Mouse (Mus musculus): ENCODE results near the gene Atp2a3. TPM values are rescaled to one million over a fixed set of nuclear protein-coding genes. Genes with fewer than 3 reads are reported as not detected.

Atp2a3 gene
- polyA plus RNA-seq, 3 experiments from 2014 or later: 61.5 to 121 (median 72.5) TPM

DNA sequence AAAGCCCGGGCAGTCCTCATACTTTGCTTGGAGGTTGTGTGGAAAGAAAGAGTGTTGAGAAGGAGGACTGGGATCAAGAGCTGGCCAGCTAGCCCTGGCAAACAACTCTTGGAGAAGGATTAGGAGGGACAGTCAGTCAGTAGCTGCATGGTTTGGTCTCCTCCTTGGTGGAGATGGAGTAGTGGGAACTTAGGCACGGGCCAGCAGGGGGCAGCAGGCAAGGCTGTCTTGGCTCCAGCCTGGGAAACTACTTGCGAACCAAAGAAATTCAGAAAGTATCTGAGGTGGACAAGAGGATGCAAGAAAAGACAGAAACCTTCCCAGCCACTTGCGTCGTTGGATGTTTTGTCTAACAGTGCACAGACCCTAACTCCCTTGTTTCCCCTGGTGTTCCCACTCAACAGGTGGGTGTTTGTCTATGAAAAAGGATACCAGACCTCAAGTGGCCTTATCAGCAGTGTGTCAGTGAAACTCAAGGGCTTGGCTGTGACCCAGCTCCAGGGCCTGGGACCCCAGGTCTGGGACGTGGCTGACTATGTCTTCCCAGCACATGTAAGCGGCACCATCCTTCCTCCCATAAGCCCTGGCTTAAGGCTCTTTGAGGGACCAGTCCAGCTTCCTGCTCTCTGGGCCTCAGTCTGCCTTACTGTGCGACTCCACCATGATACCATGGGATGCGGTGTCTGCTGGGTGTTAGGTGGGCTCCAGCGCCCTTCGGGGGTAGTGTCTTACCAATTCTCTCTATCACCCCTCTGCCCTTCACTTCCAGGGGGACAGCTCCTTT is 46.9 kb downstream of the Atp2a3 start:
- ATAC-seq: no peak

DNA sequence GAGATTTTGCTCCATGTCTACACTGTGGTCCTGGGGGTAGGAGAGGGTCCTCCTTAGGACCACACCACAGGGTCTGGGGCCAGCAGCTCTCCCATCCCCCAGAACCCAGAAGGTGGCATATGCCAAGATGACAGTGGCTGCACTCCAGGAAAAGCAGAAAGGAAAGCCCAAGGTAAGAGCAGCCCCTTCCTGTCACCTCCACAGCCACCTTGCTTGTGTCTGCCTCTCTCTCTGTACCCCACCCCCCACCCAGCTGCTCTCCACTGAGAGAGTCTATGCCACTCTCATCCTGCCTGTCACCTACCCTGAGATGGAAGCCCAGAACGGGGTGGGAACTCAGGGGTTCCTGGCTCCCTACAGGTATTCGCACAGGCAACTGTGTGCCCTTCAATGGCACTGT is 47.9 kb downstream of the Atp2a3 start:
- no peak for ATAC-seq

DNA sequence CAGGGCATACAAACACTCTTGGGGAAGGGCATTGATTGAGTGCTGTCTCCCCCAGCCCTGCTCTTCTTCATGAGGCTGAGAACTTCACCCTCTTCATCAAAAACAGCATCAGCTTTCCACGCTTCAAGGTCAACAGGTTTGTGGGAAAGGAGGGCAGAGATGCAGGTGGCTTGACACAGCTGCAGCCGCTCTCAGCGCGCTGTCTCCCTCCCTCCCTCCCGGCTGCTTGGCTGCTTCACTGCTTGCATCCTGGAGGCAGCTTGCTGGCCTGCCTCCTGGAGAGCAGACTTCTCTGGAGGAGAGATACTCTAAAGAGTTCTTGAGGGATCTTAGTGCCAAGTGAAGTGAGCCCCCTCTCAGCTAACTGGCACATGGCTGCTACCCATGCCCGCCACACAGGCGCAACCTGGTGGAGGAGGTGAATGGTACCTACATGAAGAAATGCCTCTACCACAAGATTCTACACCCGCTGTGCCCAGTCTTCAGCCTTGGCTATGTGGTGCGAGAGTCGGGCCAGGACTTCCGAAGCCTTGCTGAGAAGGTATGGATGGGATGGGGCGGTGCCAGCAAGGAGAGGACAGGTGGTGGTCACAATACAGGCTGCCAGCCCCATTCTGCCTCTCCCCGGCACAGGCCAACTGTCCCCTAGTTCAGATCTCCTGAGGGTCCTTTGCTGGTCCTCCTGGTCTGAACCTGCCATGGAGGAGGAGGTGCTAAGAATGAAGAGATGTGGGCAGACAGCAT is 48.7 kb downstream of the Atp2a3 start:
- ATAC-seq: no peak

DNA sequence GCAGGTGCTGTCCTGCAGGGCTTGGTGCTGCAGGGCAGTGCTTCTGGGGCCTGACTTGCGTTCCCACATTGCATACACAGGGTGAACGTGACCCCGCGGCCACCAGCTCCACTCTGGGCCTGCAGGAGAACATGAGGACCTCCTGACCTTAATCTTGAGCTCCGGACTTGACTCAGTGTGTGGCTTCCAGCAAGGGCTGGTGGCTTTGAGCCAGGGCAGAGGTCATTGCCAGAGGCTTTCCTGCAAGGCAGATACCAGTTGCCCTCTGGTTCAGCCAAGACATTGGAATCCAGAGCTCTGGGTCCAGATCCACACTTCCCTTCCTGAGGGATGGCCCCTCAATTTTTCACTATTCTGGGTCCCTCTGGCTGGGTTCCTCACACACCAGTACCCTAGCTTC is 53.0 kb downstream of the Atp2a3 start:
- no peak for ATAC-seq

GRCm38 (mm10) chr11:73014831-73015344 is 53.9 kb downstream of the Atp2a3 start:
- ATAC-seq: no peak

DNA sequence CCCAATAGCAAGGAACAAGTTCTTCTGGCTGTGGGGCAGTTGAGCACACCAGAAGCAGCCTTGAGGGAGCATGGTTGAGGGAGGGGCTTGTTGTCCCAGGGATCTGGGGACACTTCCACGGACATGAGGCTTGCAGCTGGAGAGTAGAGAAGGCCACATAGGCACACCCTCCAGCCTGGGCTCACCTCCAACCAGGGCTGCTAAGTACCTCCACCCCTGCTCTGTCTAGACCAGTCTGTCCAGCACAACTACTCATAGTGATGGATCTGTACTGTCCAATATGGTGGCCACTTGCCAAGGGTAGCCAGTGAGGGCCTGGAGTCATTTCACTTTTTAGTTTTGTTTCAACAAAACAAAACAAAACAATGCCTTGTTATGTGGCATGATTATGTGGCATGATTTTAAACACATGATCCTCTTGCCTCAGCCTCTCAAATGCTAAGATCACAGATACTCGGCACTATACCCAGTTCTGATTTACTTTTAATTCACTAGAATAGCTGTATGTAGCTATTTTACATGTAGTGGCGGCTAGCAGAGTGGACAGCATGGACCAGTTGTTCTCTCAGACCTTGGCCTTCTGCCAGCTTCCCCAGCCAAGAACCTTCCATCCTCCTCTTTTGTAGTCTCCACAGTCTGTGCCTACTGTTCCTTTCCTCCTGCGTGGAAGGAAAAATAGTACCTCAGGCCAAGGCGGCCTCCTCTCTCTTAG is 54.6 kb downstream of the Atp2a3 start:
- ATAC-seq: no peak

DNA sequence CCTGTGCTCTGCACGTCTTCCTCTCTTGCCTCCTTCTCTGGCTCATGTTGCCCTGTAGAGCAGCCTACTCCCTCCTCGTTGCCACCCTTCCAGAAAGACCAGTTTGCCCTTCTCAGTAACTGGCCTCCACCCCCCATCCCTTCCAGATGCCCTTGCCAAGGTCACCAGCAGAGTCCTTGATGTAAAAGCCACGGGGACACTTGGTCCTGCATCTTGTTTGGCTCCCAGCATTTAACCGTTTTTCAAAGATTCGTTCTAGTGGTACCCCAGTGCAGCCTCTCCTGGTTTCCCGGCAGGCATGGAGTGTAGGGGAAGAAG is 55.1 kb downstream of the Atp2a3 start:
- no peak for ATAC-seq

DNA sequence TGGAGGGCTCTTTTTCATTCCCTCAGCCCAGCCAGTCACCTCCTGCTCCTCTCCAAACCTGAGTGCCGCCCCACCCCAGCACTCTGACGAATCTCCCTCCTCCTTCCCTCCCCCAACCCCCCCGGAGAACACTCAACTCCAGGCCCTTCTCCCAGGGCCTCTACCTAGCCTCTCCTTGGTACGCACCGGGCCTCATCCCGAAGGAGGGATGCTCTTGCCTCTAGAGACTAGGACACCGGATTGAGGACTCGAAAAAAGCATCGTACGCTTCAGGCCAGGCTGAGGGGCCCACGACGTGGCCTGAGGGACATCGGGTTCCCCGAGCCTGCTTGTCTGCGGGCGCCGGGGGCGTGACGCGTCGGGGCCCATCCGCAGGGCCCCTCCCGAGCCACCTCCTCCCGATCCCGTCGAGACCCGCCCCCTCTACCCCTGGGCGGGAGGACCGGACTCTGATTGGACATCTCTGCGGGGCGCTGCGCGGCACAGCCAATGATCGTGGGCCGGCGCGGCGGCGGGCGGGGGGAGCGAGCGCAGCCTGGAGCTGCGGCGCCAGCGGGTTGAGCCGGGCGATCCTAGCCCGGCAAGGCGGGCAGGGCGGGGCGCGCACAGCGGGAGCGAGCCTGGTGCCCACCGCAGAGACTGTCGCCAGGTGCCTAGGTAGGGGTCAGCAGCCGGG is 57.6 kb downstream of the Atp2a3 start, which contains the start of gene Camkk1:
TSS of gene Camkk1 (plus strand) at position 538 of the 676 bp plus-strand sequence.
- peak; percentile 92 for ATAC-seq

GRCm38 (mm10) chr11:73019147-73019795 is 58.3 kb downstream of the Atp2a3 start:
- peak; percentile 82 for ATAC-seq

DNA sequence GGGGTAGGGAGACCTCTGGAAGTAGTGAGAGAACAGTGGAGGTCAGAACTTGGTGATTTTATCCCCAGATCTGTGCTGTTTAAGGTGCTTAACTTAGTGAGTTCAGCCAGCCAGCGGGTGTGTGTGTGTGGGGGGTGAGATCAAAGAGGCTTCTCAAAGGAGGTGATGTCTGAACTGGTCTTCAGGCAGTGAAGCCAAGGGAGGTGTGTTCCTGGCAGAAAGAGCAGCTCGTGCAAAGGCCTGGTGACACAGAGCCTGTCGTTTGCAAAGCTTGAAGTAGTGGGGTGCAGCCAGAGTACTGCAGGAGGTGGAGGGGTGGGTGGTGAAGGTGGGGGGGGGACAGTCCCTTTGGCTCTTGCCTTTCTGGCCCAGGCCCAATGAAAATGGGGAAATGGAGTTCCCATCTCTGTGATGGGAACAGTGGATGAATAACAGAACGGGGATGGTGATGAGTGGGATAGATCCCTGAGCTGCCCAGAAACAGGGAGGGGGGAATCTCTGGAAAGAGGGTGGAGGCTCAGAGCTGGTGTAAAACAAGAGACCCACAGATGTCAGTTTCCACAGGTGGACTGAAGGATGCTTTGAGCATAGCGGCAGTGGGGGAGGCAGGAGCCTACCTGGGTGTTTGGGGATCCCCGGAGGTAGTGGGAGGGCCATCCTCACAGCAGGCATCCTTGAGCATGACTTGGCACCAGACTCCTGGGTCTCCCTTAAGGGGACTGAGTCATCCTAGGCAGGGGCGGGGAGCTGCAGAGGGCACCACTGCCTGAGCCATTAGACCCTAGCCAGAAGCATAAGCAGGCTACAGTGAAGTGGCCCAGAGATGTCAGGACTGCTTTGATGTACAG is 60.2 kb downstream of the Atp2a3 start:
- ATAC-seq: no peak

DNA sequence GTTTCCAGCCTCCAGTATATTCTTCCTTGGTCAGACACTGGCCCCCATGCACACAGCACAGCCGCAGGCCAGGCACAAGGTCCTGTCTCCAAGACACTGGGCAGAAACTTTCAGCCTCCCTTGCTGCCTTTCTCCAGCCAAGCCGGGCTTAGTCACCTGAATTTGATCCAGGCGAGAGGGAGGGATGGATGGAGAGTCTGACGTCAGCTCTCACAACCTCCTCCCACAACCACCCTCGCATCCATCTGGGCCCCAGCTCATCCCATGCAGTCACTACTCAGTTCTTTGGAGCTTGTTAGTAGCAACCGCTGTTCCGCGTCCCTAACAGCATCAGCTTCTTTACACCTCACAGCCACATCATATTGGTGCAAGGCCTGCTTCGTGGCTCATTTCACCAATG is 62.1 kb downstream of the Atp2a3 start:
- ATAC-seq: no peak

DNA sequence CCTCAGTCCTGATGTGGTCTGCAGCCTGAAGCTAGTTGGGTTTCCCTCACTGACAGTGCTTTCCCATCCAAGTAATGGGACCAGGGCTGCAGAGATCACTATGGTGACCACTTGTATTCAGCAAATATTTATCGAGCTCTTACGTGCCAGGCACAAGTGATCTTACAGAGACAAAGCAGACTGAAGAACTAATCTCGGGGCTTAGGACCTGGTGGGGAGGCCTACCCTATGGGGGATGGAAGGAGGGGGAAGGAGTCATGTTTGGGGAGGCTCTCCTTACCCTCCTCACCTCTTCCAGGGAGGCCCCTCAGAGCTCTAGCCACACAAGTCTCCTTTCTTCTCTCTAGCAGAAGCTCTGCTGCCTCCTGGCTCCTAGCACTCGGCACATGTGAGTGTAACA is 62.9 kb downstream of the Atp2a3 start:
- no peak for ATAC-seq

DNA sequence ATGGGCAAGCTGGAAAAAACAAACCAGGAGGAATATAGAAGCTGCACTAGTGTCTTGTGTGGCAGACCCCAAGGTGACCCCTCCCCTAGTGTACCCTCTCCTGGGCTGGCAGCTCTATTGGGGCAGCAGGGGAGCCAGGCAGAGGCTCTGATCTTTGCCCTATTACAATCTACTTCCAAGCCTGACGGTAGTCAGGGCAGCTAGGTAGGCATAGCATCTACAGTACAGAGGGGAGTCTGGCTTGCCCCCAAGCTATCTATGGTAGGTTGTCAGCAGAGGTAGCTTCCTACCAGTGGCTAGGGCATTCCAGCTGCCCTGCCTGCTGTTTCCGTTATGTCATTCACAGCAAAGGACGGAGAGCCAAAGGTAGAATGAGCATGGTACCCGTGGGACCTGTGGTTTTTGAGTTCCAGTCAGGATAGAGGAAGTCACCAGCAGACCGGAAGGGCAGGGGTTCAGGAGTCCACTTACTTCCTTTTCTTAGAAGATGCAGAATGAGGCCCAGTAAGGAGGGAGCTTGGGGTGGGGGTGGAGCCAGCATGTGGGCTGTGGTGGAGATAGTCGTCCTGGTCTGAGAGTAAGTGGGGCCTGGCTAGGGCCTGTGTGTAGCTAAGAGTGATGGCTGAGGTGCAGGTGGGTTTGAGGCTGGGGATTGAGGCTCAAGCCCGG is 63.4 kb downstream of the Atp2a3 start:
- ATAC-seq: no peak

GRCm38 (mm10) chr11:73026961-73027360 is 66.0 kb downstream of the Atp2a3 start:
- no peak for ATAC-seq

DNA sequence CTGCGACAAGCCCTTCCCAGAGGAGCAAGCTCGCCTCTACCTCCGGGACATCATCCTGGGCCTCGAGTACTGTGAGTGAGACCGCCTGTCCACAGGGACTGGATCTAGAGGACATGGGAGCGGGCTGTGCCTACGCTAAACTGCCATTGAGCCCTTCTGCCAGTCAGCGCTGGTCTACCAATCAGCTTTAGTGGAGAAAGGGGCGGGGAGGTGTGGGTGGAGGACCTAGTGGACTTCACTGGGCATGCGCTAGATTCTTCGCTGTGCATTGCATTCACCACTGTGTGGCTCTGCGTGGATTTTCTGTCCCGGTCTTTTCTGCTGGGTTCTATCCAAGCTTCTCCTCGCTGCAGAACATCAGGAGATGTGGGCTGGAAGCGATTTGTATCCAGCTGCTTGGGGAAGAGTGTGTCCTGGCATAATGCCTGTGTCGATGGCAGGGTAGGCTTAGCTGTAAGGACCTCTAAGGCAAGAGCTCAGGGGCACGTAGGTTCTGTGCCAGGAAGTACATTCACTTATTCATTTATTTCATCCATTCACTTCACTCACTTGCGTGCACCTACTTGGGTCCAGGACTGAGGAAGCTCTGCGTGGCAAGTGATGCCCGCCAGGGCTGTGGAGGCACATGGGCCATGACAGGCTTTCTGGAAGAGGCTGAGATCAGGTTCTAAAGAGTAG is 70.0 kb downstream of the Atp2a3 start:
- peak; percentile 77 for ATAC-seq

- no peak for ATAC-seq
Measured at GRCm38 (mm10) chr11:73031536-73031935, 70.6 kb downstream of the Atp2a3 start.

GRCm38 (mm10) chr11:73036077-73036476 is 75.1 kb downstream of the Atp2a3 start:
- ATAC-seq: no peak

- ATAC-seq: no peak
Measured at GRCm38 (mm10) chr11:73036889-73037288, 75.9 kb downstream of the Atp2a3 start.

GRCm38 (mm10) chr11:73037691-73038090 is 76.7 kb downstream of the Atp2a3 start:
- no peak for ATAC-seq
